Mouse (Mus musculus) stomach, embryonic 14.5 days (tissue): ENCODE measurements at regions not wholly inside any gene's neighbourhood (a gene's known extent, or its start where the extent isn't known, plus 50 kb on each side); places are given as distances from the start of the nearest gene placed in this dataset.

Source experiments
- ATAC-seq: fragments of 200-750 bp; cut with Nextera tagmentation; 2 replicates; pipeline ENCODE4 v1.8.0; 2017; ENCODE audit warnings: low read depth, moderate TSS enrichment; ENCODE audit not compliant: insufficient number of reproducible peaks, insufficient read depth, low FRiP score
- H3K27ac ChIP-seq: fragments of 300-500 bp; sonication (generic); 2 replicates; pipeline ENCODE4 v1.5.1; 2014; ENCODE audit warnings: mild to moderate bottlenecking, low read length, moderate library complexity, mixed read lengths
- H3K27me3 ChIP-seq: fragments of 300-500 bp; sonication (generic); 2 replicates; pipeline ENCODE4 v1.6.1; 2014; ENCODE audit warnings: low read length, control low read depth, mixed read lengths; ENCODE audit not compliant: control insufficient read depth, insufficient read depth
- H3K36me3 ChIP-seq: fragments of 300-500 bp; sonication (generic); 2 replicates; pipeline ENCODE4 v1.6.1; 2014; ENCODE audit warnings: mild to moderate bottlenecking, control low read depth, low read length, moderate library complexity, mixed read lengths; ENCODE audit not compliant: control insufficient read depth, insufficient read depth
- H3K4me1 ChIP-seq: fragments of 300-500 bp; sonication (generic); 2 replicates; pipeline ENCODE4 v1.6.1; 2014; ENCODE audit warnings: low read length, control low read depth, mixed read lengths; ENCODE audit not compliant: control insufficient read depth, insufficient read depth
- H3K4me2 ChIP-seq: fragments of 300-500 bp; sonication (generic); replicated peaks from 2 replicates; pipeline ENCODE4 v1.6.1; 2014; ENCODE audit warnings: low read depth, low read length, control low read depth
- H3K4me3 ChIP-seq: fragments of 300-500 bp; sonication (generic); 2 replicates; pipeline ENCODE4 v1.5.1; 2014; ENCODE audit warnings: low read depth, low read length, control low read depth
- H3K9ac ChIP-seq: fragments of 300-500 bp; sonication (generic); replicated peaks from 2 replicates; pipeline ENCODE4 v1.6.1; 2014; ENCODE audit warnings: low read depth, mild to moderate bottlenecking, control low read depth, low read length, moderate library complexity, mixed read lengths
- H3K9me3 ChIP-seq: fragments of 300-500 bp; sonication (generic); 2 replicates; pipeline ENCODE4 v1.6.1; 2016; ENCODE audit warnings: low read depth, low read length, control low read depth; ENCODE audit not compliant: control insufficient read depth
- WGBS: fragments of 180-500 bp; shearing (Covaris S2); extraction: QIAGEN DNeasy Blood & Tissue Kit; methylation state at CpG from one replicate; pipeline ENCODE4 v1.1.7; 2014; 5-methylcytosine and 5-hydroxymethylcytosine counted together

- no peaks in the 10 kb centered on the region for H3K9me3 ChIP-seq
- no peaks in the 10 kb centered on the region for H3K36me3 ChIP-seq
- no peak for ATAC-seq
- no peak overlapping the region for H3K4me3 ChIP-seq
- no peak overlapping the region for H3K4me2 ChIP-seq
- 33% methylated on average over 1 of the region's 1 CpGs for WGBS
- no peaks in the 10 kb centered on the region for H3K27me3 ChIP-seq
- H3K9ac ChIP-seq, result no peak overlapping the region
- no peaks in the 10 kb centered on the region for H3K4me1 ChIP-seq
- no peak overlapping the region for H3K27ac ChIP-seq
Observed at GRCm38 (mm10) chrX:169554359-169554758, 130.6 kb upstream of the Mid1 start.

DNA sequence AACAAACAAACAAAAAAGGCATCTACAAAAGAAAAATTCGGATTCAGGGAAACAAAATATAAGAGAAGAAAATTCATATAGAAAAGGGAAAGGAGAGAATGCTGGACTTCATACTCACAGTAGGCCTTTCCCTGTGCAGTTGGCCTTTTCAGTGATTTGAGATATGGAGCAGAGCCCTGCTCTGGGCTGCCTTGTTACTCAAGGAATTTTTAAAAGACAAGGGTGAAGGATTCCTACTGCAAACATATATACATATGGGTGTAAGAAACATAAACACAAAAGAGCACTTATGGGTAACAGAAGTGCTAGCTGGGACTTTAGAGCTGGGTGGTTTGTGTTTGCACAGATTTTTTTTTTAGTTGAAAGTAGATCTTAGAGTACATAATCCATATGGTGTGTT is 132.1 kb upstream of the Mid1 start:
- WGBS, result 57% methylated on average over 1 of the region's 1 CpGs
- 0 out of 2 replicates have a peak overlapping the region, but pooled peaks have one; percentile 27 for H3K27ac ChIP-seq
- no peak for ATAC-seq
- no peaks in the 10 kb centered on the region for H3K27me3 ChIP-seq
- no peaks in the 10 kb centered on the region for H3K36me3 ChIP-seq
- no peak overlapping the region for H3K9ac ChIP-seq
- no peak overlapping the region for H3K4me2 ChIP-seq
- no peaks in the 10 kb centered on the region for H3K9me3 ChIP-seq
- H3K4me3 ChIP-seq, result no peak overlapping the region
- no peaks in the 10 kb centered on the region for H3K4me1 ChIP-seq

GRCm38 (mm10) chrX:169544037-169544436 is 141.0 kb upstream of the Mid1 start:
- Histone ChIP-seq H3K27ac (no peak overlapping the region), H3K4me3 (no peak overlapping the region), H3K9ac (no peak overlapping the region), H3K9me3 (no peaks in the 10 kb centered on the region), H3K27me3 (no peaks in the 10 kb centered on the region), H3K36me3 (no peaks in the 10 kb centered on the region), H3K4me2 (no peak overlapping the region), H3K4me1 (no peaks in the 10 kb centered on the region)
- no peak for ATAC-seq
- WGBS, result 90% methylated on average over 3 of the region's 3 CpGs

GRCm38 (mm10) chrX:169508229-169508628 is 176.8 kb upstream of the Mid1 start:
- Histone ChIP-seq H3K9ac (no peak overlapping the region), H3K4me3 (no peak overlapping the region), H3K4me2 (no peak overlapping the region), H3K27ac (no peak overlapping the region), H3K4me1 (no peaks in the 10 kb centered on the region), H3K9me3 (no peaks in the 10 kb centered on the region), H3K36me3 (no peaks in the 10 kb centered on the region), H3K27me3 (no peaks in the 10 kb centered on the region)
- ATAC-seq, result no peak

- H3K4me1 ChIP-seq, result no peaks in the 10 kb centered on the region
- no peaks in the 10 kb centered on the region for H3K36me3 ChIP-seq
- no peaks in the 10 kb centered on the region for H3K9me3 ChIP-seq
- H3K4me3 ChIP-seq, result no peak overlapping the region
- H3K27ac ChIP-seq, result no peak overlapping the region
- H3K9ac ChIP-seq, result no peak overlapping the region
- ATAC-seq, result no peak
- WGBS, result 23% methylated on average over 1 of the region's 1 CpGs
- H3K4me2 ChIP-seq, result no peak overlapping the region
- H3K27me3 ChIP-seq, result no peaks in the 10 kb centered on the region
Observed at GRCm38 (mm10) chrX:169493577-169493976, 173.4 kb upstream of the Hccs start.

DNA sequence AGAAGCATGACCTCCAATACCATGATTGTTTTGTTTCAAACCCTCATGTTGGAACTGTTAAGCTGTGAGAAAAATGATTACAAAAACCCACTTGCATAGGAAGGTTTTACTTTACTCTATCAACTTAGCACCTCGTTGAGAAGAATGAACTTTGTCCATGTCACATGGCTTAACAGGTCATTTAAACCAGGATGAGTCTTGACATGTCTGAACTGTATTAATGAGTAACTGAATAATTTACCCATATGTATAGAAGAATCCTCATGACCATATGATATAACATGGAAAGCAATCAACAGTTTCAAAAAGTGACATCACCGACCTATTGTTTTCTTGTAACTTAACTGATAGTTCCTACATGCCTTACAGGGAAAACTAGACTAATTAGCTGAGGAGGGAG is 153.3 kb upstream of the Hccs start:
- H3K4me2 ChIP-seq, result no peak overlapping the region
- no peak overlapping the region for H3K27ac ChIP-seq
- no peak for ATAC-seq
- no peaks in the 10 kb centered on the region for H3K9me3 ChIP-seq
- no peaks in the 10 kb centered on the region for H3K27me3 ChIP-seq
- no peaks in the 10 kb centered on the region for H3K4me1 ChIP-seq
- H3K36me3 ChIP-seq, result no peaks in the 10 kb centered on the region
- WGBS, result 81% methylated on average over 2 of the region's 2 CpGs
- H3K9ac ChIP-seq, result no peak overlapping the region
- no peak overlapping the region for H3K4me3 ChIP-seq

GRCm38 (mm10) chrX:169470715-169471114 is 150.5 kb upstream of the Hccs start:
- 52% methylated on average over 2 of the region's 2 CpGs for WGBS
- no peak overlapping the region for H3K27ac ChIP-seq

DNA sequence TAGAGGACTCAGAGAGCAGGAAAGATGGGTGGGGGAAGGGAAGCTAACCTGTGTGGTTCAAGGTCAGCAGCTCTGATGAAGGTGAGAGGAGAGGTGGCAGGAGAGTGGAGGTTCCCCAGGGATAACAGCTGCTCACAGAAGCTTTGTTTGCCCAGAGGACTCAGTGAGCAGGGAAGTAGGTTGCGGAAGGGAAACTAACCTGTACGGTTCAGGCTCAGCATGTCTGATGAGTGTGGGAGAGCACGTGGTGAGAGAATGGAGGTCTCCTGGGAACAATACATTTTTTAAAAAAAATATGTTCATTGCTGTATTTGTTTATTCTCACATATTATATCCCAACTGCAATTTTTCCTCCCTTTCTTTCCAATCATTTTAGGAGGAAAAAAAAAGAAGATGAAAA is 130.0 kb upstream of the Hccs start:
- Histone ChIP-seq H3K36me3 (no peaks in the 10 kb centered on the region), H3K9me3 (no peaks in the 10 kb centered on the region), H3K9ac (no peak overlapping the region), H3K27ac (no peak overlapping the region), H3K4me2 (no peak overlapping the region), H3K4me3 (no peak overlapping the region), H3K4me1 (no peaks in the 10 kb centered on the region), H3K27me3 (no peaks in the 10 kb centered on the region)
- WGBS, result 67% methylated on average over 3 of the region's 3 CpGs
- ATAC-seq, result no peak

More at GRCm38 (mm10) chrX:169470715-169471114, 150.5 kb upstream of the Hccs start:
- no peak overlapping the region for H3K9ac ChIP-seq
- no peak overlapping the region for H3K4me2 ChIP-seq
- H3K36me3 ChIP-seq, result no peaks in the 10 kb centered on the region
- H3K9me3 ChIP-seq, result no peaks in the 10 kb centered on the region
- no peak for ATAC-seq
- H3K4me1 ChIP-seq, result no peaks in the 10 kb centered on the region
- H3K4me3 ChIP-seq, result no peak overlapping the region
- H3K27me3 ChIP-seq, result no peaks in the 10 kb centered on the region

- H3K36me3 ChIP-seq, result no peaks in the 10 kb centered on the region
- no peak overlapping the region for H3K4me2 ChIP-seq
- no peak overlapping the region for H3K9ac ChIP-seq
- H3K4me1 ChIP-seq, result no peaks in the 10 kb centered on the region
- no peak for ATAC-seq
- no peak overlapping the region for H3K27ac ChIP-seq
- H3K4me3 ChIP-seq, result no peak overlapping the region
- H3K9me3 ChIP-seq, result no peaks in the 10 kb centered on the region
- no peaks in the 10 kb centered on the region for H3K27me3 ChIP-seq
Observed at GRCm38 (mm10) chrX:169439546-169439945, 119.4 kb upstream of the Hccs start.
